Mouse (Mus musculus): ENCODE results near the gene Atg4a. TPM values are rescaled to one million over a fixed set of nuclear protein-coding genes. Genes with fewer than 3 reads are reported as not detected.

Gene Atg4a
- polyA plus RNA-seq, 1 experiment from 2014 or later, result 22.0 TPM

DNA sequence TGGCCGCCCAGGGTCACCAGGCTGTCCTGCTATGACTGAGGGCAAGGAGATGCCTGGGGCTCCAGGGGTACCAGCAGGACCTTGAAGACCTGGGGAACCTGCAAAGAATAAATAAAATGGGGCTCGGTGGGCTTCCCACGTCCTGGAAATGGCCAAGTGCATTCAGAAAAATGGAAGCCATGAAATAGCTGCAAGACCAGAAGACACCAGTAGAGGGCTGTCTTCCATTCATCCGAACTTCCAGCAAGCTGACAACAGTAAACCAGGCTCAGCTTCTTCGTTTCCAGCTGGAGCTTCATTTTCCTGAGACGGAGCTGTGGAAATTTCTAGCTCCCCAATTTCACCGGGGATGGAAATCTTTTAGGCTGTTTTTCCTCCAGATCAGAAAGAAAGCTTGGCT lies 218.6 kb downstream of the Atg4a start:
- no peaks in the 10 kb centered on the region for H3K4me1 ChIP-seq (replicated peaks; ENCODE audit: control insufficient read depth, insufficient read depth, low read length)
- no peaks in the 10 kb centered on the region for H3K9me3 ChIP-seq (ENCODE audit: control insufficient read depth)
- ATAC-seq, result no peak
- no peak overlapping the region for H3K9ac ChIP-seq (ENCODE audit: low read depth, low read length)
- H3K36me3 ChIP-seq (ENCODE audit: control insufficient read depth, insufficient read depth), result no peaks in the 10 kb centered on the region
- peak; percentile 63 for TF ChIP-seq CTCF (IDR thresholded peaks at IDR 0.05; ENCODE audit: low read depth)
- H3K4me2 ChIP-seq (replicated peaks; ENCODE audit: low read depth), result no peak overlapping the region
- H3K27me3 ChIP-seq (replicated peaks; ENCODE audit: control insufficient read depth, insufficient read depth, low read length), result 0 out of 2 replicates have a peak, but pooled peaks cover 4% of the 10 kb centered on the region
- H3K27ac ChIP-seq (ENCODE audit: low read depth, low read length), result no peak overlapping the region
- WGBS, result 38% methylated on average over 7 of the region's 7 CpGs
- no peak overlapping the region for H3K4me3 ChIP-seq (ENCODE audit: low read depth, low read length)

- ATAC-seq, result no peak
- no peak overlapping the region for H3K27ac ChIP-seq (ENCODE audit: low read depth, low read length)
- no peak for TF ChIP-seq CTCF (IDR thresholded peaks at IDR 0.05; ENCODE audit: low read depth)
- H3K27me3 ChIP-seq (replicated peaks; ENCODE audit: control insufficient read depth, insufficient read depth, low read length), result no peaks in the 10 kb centered on the region; the same call in 1 of the 2 replicates
- no peak overlapping the region for H3K9ac ChIP-seq (ENCODE audit: low read depth, low read length)
- no peak overlapping the region for H3K4me3 ChIP-seq (ENCODE audit: low read depth, low read length)
- H3K36me3 ChIP-seq (ENCODE audit: control insufficient read depth, insufficient read depth), result no peaks in the 10 kb centered on the region
- no peaks in the 10 kb centered on the region for H3K4me1 ChIP-seq (replicated peaks; ENCODE audit: control insufficient read depth, insufficient read depth, low read length)
- no peaks in the 10 kb centered on the region for H3K9me3 ChIP-seq (ENCODE audit: control insufficient read depth)
- H3K4me2 ChIP-seq (replicated peaks; ENCODE audit: low read depth), result no peak overlapping the region
Measured at GRCm38 (mm10) chrX:141195036-141195435, 238.3 kb downstream of the Atg4a start.

- Histone ChIP-seq H3K9ac (ENCODE audit: low read depth, low read length) (no peak overlapping the region), H3K36me3 (ENCODE audit: control insufficient read depth, insufficient read depth) (no peaks in the 10 kb centered on the region), H3K9me3 (ENCODE audit: control insufficient read depth) (no peaks in the 10 kb centered on the region), H3K27me3 (replicated peaks; ENCODE audit: control insufficient read depth, insufficient read depth, low read length) (no peaks in the 10 kb centered on the region), H3K27ac (ENCODE audit: low read depth, low read length) (no peak overlapping the region), H3K4me1 (replicated peaks; ENCODE audit: control insufficient read depth, insufficient read depth, low read length) (no peaks in the 10 kb centered on the region), H3K4me2 (replicated peaks; ENCODE audit: low read depth) (no peak overlapping the region), H3K4me3 (ENCODE audit: low read depth, low read length) (no peak overlapping the region)
- WGBS, result 59% methylated on average over 3 of the region's 3 CpGs
- no peak for TF ChIP-seq CTCF (IDR thresholded peaks at IDR 0.05; ENCODE audit: low read depth)
- ATAC-seq, result no peak
Measured at GRCm38 (mm10) chrX:141198993-141199392, 242.3 kb downstream of the Atg4a start.

DNA sequence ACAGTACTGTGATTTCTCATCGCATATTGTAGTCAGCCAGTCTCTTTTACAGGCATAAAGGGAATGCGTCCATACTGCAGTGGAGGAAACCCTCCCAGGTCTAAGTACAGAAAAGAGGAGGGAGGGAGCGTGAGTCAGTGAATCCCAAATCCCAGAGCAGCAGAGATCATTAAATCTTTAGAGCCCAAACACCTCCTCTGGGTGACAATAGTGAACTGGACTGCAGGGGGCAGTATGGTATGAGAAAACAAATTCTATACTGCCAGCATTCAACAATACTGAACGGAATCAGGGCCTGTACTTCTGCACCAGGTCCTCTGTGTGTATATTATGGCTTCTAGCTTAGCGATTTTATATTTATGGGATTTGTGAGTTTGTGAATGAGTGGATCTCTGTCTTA lies 256.1 kb downstream of the Atg4a start:
- TF ChIP-seq CTCF (IDR thresholded peaks at IDR 0.05; ENCODE audit: low read depth), result peak; percentile 63
- no peak for ATAC-seq

More for the DNA sequence above, 256.1 kb downstream of the Atg4a start:
- H3K4me2 ChIP-seq (replicated peaks; ENCODE audit: low read depth), result no peak overlapping the region
- H3K4me1 ChIP-seq (replicated peaks; ENCODE audit: control insufficient read depth, insufficient read depth, low read length), result no peaks in the 10 kb centered on the region
- no peaks in the 10 kb centered on the region for H3K36me3 ChIP-seq (ENCODE audit: control insufficient read depth, insufficient read depth)
- no peaks in the 10 kb centered on the region for H3K9me3 ChIP-seq (ENCODE audit: control insufficient read depth)
- H3K27ac ChIP-seq (ENCODE audit: low read depth, low read length), result no peak overlapping the region
- 48% methylated on average over 5 of the region's 5 CpGs for WGBS
- no peak overlapping the region for H3K4me3 ChIP-seq (ENCODE audit: low read depth, low read length)
- H3K9ac ChIP-seq (ENCODE audit: low read depth, low read length), result no peak overlapping the region
- H3K27me3 ChIP-seq (replicated peaks; ENCODE audit: control insufficient read depth, insufficient read depth, low read length), result no peaks in the 10 kb centered on the region

Other genes starting within 250 kb of the Atg4a start
- gene Tex13b, start 143.5 kb upstream of the Atg4a start, polyA plus RNA-seq (2015; fragmentation: Nextera tagmentation; extraction: Ambion mirVana), result not detected in 2 replicates
- 0.66 and 1.4 TPM in 2 replicates for gene Vsig1, start 49.3 kb upstream of the Atg4a start, polyA plus RNA-seq (2015; fragmentation: Nextera tagmentation; extraction: Ambion mirVana)
- 37.0 and 38.9 TPM in 2 replicates for gene Psmd10, start 179 bp upstream of the Atg4a start, polyA plus RNA-seq (2015; fragmentation: Nextera tagmentation; extraction: Ambion mirVana)